Mouse (Mus musculus) heart, postnatal 0 days (tissue): ENCODE results near the gene Emx1. TPM values are rescaled to one million over a fixed set of nuclear protein-coding genes. Genes with fewer than 3 reads are reported as not detected.
"Not testable (repeated sequence)": the region's sequence is repeated elsewhere in the genome, so short reads cannot be mapped to it uniquely, and the experiment has no call there.

Experiments used
- ATAC-seq: fragments of 200-750 bp; cut with Nextera tagmentation; 2 replicates; pipeline ENCODE4 v1.8.0; 2017; ENCODE audit warnings: low read depth, moderate number of reproducible peaks, moderate library complexity; ENCODE audit not compliant: insufficient read depth
- DNase-seq: peaks from one replicate; pipeline ENCODE4 v3.0.0-alpha.2; 2016; ENCODE audit warnings: low spot score
- H3K27ac ChIP-seq: fragments of 300-500 bp; sonication (generic); 2 replicates; pipeline ENCODE4 v1.5.1; 2014; ENCODE audit warnings: low read depth, mild to moderate bottlenecking
- H3K27me3 ChIP-seq: fragments of 300-500 bp; sonication (generic); 2 replicates; pipeline ENCODE4 v1.6.1; 2014; ENCODE audit warnings: low read length, mixed read lengths; ENCODE audit not compliant: control insufficient read depth, insufficient read depth
- H3K36me3 ChIP-seq: fragments of 300-500 bp; sonication (generic); replicated peaks from 2 replicates; pipeline ENCODE4 v1.6.1; 2014; ENCODE audit warnings: low read length, mixed read lengths; ENCODE audit not compliant: control insufficient read depth, insufficient read depth
- H3K4me1 ChIP-seq: fragments of 300-500 bp; sonication (generic); 2 replicates; pipeline ENCODE4 v1.6.1; 2014; ENCODE audit warnings: antibody characterized with exemption; ENCODE audit not compliant: control insufficient read depth, insufficient read depth
- H3K4me2 ChIP-seq: fragments of 300-500 bp; sonication (generic); 2 replicates; pipeline ENCODE4 v1.6.1; 2014; ENCODE audit warnings: low read depth, mild to moderate bottlenecking, low read length, moderate library complexity
- H3K4me3 ChIP-seq: fragments of 300-500 bp; sonication (generic); 2 replicates; pipeline ENCODE4 v1.5.1; 2014; ENCODE audit warnings: low read depth, low read length
- H3K9ac ChIP-seq: fragments of 300-500 bp; sonication (generic); replicated peaks from 2 replicates; pipeline ENCODE4 v1.6.1; 2014; ENCODE audit warnings: low read depth, low read length, mixed read lengths
- H3K9me3 ChIP-seq: fragments of 300-500 bp; sonication (generic); replicated peaks from 2 replicates; pipeline ENCODE4 v1.6.1; 2016; ENCODE audit warnings: low read length; ENCODE audit not compliant: control insufficient read depth
- CTCF ChIP-seq: IDR thresholded peaks from 2 replicates; pipeline ENCODE4 v1.5.1; 2016; ENCODE audit warnings: antibody characterized with exemption, control low read depth, low read depth
- EP300 ChIP-seq: IDR thresholded peaks from 2 replicates; pipeline ENCODE4 v1.6.1; 2016; ENCODE audit warnings: antibody characterized with exemption, low read depth
- WGBS: fragments of 180-500 bp; shearing (Covaris S2); extraction: QIAGEN DNeasy Blood & Tissue Kit; methylation state at CpG from one replicate; pipeline ENCODE4 v1.1.7; 2014; 5-methylcytosine and 5-hydroxymethylcytosine counted together
- polyA plus RNA-seq: library from polyadenylated mRNA; unstranded; fragments of >200 nt; fragmentation: Nextera tagmentation; extraction: Ambion mirVana; gene quantifications from 2 replicates; pipeline ENCODE4 v1.2.1, GENCODE M21; 2015
- total RNA-seq: library from RNA; depleted of rRNA; stranded (reverse); fragments of >200 nt; gene quantifications from 2 replicates; pipeline ENCODE4 v1.2.3, GENCODE M21; 2014; ENCODE audit warnings: low replicate concordance

Emx1 gene
- total and polyA plus RNA-seq, 2 experiments from 2014 or later: not detected

GRCm38 (mm10) chr6:85150386-85150785 is 36.9 kb upstream of the Emx1 start:
- Histone ChIP-seq H3K4me1 (no peaks in the 10 kb centered on the region), H3K27me3 (0 out of 2 replicates have a peak, but pooled peaks cover 4% of the 10 kb centered on the region), H3K36me3 (no peaks in the 10 kb centered on the region), H3K27ac (no peak overlapping the region), H3K9me3 (no peaks in the 10 kb centered on the region), H3K4me2 (no peak overlapping the region), H3K4me3 (no peak overlapping the region), H3K9ac (no peak overlapping the region)
- DNase-seq (no peak), ATAC-seq (no peak)
- no peak for TF ChIP-seq CTCF
- 55% methylated on average over 3 of the region's 3 CpGs for WGBS

DNA sequence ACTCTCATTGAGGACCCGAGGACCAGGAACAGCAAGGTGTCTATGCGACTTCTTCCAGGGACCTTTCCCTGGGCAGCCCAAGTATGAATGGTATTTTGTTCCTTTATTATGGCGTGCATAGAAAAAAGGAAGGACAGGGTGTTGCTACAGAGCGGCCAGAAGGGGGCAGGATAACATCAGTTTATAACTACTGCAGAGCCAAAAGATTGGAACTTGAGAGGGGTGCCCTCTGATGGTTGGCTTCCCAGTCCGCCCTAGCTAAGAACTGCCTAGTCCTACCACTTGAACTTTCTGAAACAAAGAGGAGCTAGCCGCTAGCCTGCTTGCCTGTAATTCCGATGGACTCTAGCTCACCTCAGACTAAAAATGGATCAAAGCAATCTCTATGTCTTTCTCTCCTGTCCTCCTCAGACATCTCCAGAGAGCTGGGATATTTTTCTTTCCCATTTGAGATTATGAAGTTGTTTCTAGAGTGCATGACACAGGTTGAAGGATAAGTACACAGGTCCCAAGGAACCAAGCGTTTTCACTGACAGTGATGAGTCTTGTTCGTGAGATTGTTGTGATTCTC is 33.2 kb upstream of the Emx1 start:
- H3K4me2 ChIP-seq: no peak overlapping the region
- ATAC-seq: peak; percentile 76
- H3K9me3 ChIP-seq: no peaks in the 10 kb centered on the region
- 13% methylated on average over 9 of the region's 9 CpGs for WGBS
- no peaks in the 10 kb centered on the region for H3K4me1 ChIP-seq
- no peak overlapping the region for H3K4me3 ChIP-seq
- H3K27me3 ChIP-seq: no peaks in the 10 kb centered on the region
- H3K36me3 ChIP-seq: no peaks in the 10 kb centered on the region
- TF ChIP-seq CTCF: peak; percentile 82
- TF ChIP-seq EP300: no peak
- peak; percentile 90 for DNase-seq
- no peak overlapping the region for H3K27ac ChIP-seq
- no peak overlapping the region for H3K9ac ChIP-seq

DNA sequence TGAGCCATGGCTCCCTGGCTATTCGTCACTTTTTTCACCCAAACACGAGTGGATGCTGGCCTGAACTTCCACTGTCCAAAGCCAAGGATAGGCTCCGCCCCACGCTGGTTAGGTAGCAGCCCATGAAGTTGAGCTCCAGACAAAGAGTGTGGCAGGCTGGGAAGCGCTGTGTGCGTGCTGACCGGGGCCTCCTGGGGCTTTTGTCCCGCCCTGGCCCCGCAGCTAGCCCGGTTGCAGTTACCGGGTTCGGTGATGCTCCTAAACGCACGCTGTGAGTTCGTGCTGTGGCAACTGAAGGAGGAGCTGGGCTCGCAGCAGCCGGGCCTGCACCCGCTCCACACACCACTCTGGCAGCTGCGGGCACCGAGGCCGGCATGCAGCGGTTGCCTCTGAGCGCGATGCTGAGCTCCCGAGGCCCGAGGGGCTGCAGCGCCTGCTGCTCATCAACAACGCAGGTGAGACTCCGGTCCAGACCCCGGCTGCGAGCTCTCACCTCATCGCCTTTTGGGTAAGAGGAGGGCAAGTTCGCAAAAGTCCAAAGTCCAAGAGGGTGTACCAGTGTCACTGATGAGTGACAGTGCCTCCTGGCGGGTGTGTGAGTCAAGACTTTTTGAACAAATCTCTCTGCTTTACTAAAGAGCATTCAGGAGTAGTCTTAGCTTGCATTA is 32.2 kb upstream of the Emx1 start:
- 1% methylated on average over 34 of the region's 34 CpGs for WGBS
- peak; percentile 55 for TF ChIP-seq CTCF
- TF ChIP-seq EP300: no peak
- Histone ChIP-seq H3K27me3 (no peaks in the 10 kb centered on the region), H3K9me3 (no peaks in the 10 kb centered on the region), H3K9ac (no peak overlapping the region), H3K27ac (no peak overlapping the region), H3K4me1 (no peaks in the 10 kb centered on the region), H3K4me2 (peak overlapping the region; percentile 60), H3K4me3 (peak overlapping the region; percentile 35), H3K36me3 (no peaks in the 10 kb centered on the region)
- DNase-seq (peak; percentile 25), ATAC-seq (peak; percentile 54)

DNA sequence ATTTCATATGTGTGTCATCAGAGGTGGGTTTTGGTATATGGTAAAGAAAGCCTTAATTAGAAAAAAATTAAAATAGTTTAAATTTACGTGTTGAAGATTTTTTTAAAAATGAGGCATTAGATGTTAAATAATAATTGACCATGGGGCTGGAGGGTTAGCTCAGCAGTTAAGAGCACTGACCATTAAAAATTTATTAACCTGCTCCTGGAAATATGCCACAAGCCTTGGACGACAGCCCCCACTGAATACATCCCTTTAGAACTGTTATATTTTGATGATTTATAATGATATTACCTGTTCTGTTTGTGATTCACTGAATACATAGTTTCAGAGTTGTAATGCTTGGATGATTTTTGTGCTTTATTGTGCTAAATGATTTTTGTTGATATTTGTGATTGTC is 30.7 kb upstream of the Emx1 start:
- DNase-seq: not testable (repeated sequence)
- 77% methylated on average over 2 of the region's 2 CpGs for WGBS

DNA sequence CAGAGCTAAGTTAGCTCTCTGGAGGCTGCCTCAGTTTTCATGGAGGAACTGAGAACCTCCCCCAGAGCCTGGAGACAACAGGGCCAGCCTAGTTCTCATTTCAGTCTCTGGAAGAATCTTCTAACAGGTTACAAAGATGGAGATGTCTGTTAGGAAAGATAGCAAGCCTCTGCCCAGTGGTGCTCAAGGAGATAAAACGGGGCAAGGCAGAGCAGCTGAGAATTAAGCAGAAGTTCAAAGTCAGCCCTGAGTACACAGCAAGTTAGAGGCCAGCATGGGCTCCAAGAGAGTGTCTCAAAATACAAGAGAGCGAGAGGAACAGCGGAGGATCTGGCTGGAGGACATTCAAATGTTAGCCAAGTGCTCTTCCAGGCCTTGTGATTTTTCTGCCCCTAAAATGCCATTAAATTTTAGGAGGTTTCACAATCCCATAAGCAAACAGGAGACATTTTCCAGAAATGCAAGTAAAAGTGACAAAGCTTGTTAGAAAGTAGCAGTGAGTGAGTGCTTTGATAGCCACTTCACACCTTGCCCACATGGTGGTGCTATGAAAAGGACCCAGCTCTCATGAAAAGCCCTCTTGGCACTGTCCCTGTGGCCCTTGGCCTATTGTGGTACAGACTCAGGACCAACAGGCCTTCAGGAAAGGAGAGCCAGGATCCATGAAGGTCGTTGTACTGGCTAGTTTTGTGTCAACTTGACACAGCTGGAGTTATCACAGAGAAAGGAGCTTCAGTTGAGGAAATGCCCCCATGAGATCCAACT is 29.0 kb upstream of the Emx1 start:
- not testable (repeated sequence) for H3K9ac ChIP-seq, H3K4me1 ChIP-seq, H3K27me3 ChIP-seq, ATAC-seq, H3K27ac ChIP-seq, H3K4me2 ChIP-seq, H3K9me3 ChIP-seq, DNase-seq, H3K36me3 ChIP-seq, H3K4me3 ChIP-seq
- 73% methylated on average over 4 of the region's 4 CpGs for WGBS
- peak; percentile 12; the same call in 1 of the 2 replicates for TF ChIP-seq CTCF

More for the DNA sequence above, 30.7 kb upstream of the Emx1 start:
- H3K27ac ChIP-seq, H3K4me2 ChIP-seq, H3K9ac ChIP-seq, H3K27me3 ChIP-seq, H3K4me1 ChIP-seq, H3K36me3 ChIP-seq, H3K4me3 ChIP-seq, H3K9me3 ChIP-seq, ATAC-seq: not testable (repeated sequence)
